Mouse (Mus musculus) right cerebral cortex, postnatal 10 days (tissue): Measurements from ENCODE around the gene Fgfr2.

Source experiments
- DNase-seq, 2 experiments: peaks; one replicate each; pipeline ENCODE4 v3.0.0; 2021; ENCODE audit warnings: low spot score in 2 of 2

Gene Fgfr2

GRCm38 (mm10) chr7:132933331-132933730 lies 189.8 kb downstream of the Fgfr2 start:
- DNase-seq = no peak

GRCm38 (mm10) chr7:132931560-132932351 lies 191.4 kb downstream of the Fgfr2 start:
- peak; percentile 48 to 55 for DNase-seq

GRCm38 (mm10) chr7:132930850-132931559 lies 192.1 kb downstream of the Fgfr2 start, which contains the start of gene Zranb1:
Gene Zranb1 (plus strand): TSS chr7:132931142.
- peak; percentile 99 for DNase-seq

- DNase-seq = no peak
Observed at GRCm38 (mm10) chr7:132930055-132930454, 193.1 kb downstream of the Fgfr2 start.

GRCm38 (mm10) chr7:132927201-132927600 lies 195.9 kb downstream of the Fgfr2 start:
- DNase-seq = no peak

- DNase-seq = no peak
Observed at GRCm38 (mm10) chr7:132925227-132925626, 197.9 kb downstream of the Fgfr2 start.

GRCm38 (mm10) chr7:132921971-132922370 lies 201.2 kb downstream of the Fgfr2 start:
- DNase-seq = no peak

- DNase-seq = no peak
Observed at GRCm38 (mm10) chr7:132903796-132904195, 219.4 kb downstream of the Fgfr2 start.

GRCm38 (mm10) chr7:132900826-132901531 lies 222.2 kb downstream of the Fgfr2 start:
- no peak for DNase-seq

GRCm38 (mm10) chr7:132898234-132898633 lies 224.9 kb downstream of the Fgfr2 start:
- no peak for DNase-seq

GRCm38 (mm10) chr7:132897258-132897657 lies 225.9 kb downstream of the Fgfr2 start:
- no peak for DNase-seq

- no peak for DNase-seq
Observed at GRCm38 (mm10) chr7:132896206-132896815, 226.8 kb downstream of the Fgfr2 start.

- DNase-seq = no peak
Observed at GRCm38 (mm10) chr7:132894841-132895555, 228.2 kb downstream of the Fgfr2 start.

- DNase-seq = no peak
Observed at GRCm38 (mm10) chr7:132893336-132893735, 229.8 kb downstream of the Fgfr2 start.

- no peak for DNase-seq
Observed at GRCm38 (mm10) chr7:132892806-132893205, 230.3 kb downstream of the Fgfr2 start.

- DNase-seq = no peak
Observed at GRCm38 (mm10) chr7:132892311-132892661, 230.9 kb downstream of the Fgfr2 start.

GRCm38 (mm10) chr7:132891561-132892310 lies 231.4 kb downstream of the Fgfr2 start:
- DNase-seq = no peak

GRCm38 (mm10) chr7:132890201-132890600 lies 232.9 kb downstream of the Fgfr2 start:
- no peak for DNase-seq

- no peak for DNase-seq
Observed at GRCm38 (mm10) chr7:132889691-132890090, 233.5 kb downstream of the Fgfr2 start.

GRCm38 (mm10) chr7:132888518-132889249 lies 234.5 kb downstream of the Fgfr2 start:
- DNase-seq = no peak
